Mouse (Mus musculus): ENCODE results near the gene Gm27029.
"Not testable (repeated sequence)": the region's sequence is repeated elsewhere in the genome, so short reads cannot be mapped to it uniquely, and the experiment has no call there.

The Gm27029 gene

GRCm38 (mm10) chr11:101424105-101424851, at the start of gene Gm27029:
Gm27029 (minus strand) TSS chr11:101424796.
- no peak for DNase-seq

GRCm38 (mm10) chr11:101474298-101474697, 49.7 kb upstream of the Gm27029 start:
- DNase-seq = no peak

GRCm38 (mm10) chr11:101473686-101474085, 49.1 kb upstream of the Gm27029 start:
- not testable (repeated sequence) for DNase-seq

- no peak for DNase-seq
These were observed 47.7 kb upstream of the Gm27029 start for GRCm38 (mm10) chr11:101472336-101472735.

- no peak for DNase-seq
These were observed 47.3 kb upstream of the Gm27029 start for GRCm38 (mm10) chr11:101471926-101472325.

- DNase-seq = no peak
These were observed 45.6 kb upstream of the Gm27029 start for GRCm38 (mm10) chr11:101470206-101470605.

GRCm38 (mm10) chr11:101469155-101469554, 44.6 kb upstream of the Gm27029 start:
- no peak for DNase-seq

- no peak for DNase-seq
These were observed 44.1 kb upstream of the Gm27029 start for GRCm38 (mm10) chr11:101468731-101469130.

- no peak for DNase-seq
These were observed 43.7 kb upstream of the Gm27029 start for GRCm38 (mm10) chr11:101468263-101468688.

- peak; percentile 77 to 83 for DNase-seq
These were observed 43.1 kb upstream of the Gm27029 start for GRCm38 (mm10) chr11:101467477-101468262.

GRCm38 (mm10) chr11:101466552-101466950, 42.0 kb upstream of the Gm27029 start:
- DNase-seq = not testable (repeated sequence)

GRCm38 (mm10) chr11:101465869-101466551, 41.4 kb upstream of the Gm27029 start, which contains the start of gene Vat1:
Vat1 (minus strand) TSS chr11:101466230.
- peak; percentile 55 to 60 for DNase-seq

- peak; percentile 35 to 63 for DNase-seq
These were observed 40.7 kb upstream of the Gm27029 start for GRCm38 (mm10) chr11:101465101-101465868.

GRCm38 (mm10) chr11:101464211-101465100, 39.9 kb upstream of the Gm27029 start, which contains the start of gene Rnd2:
Rnd2 (plus strand) TSS chr11:101464999.
- DNase-seq = peak; percentile 35 to 52

- no peak for DNase-seq
These were observed 38.2 kb upstream of the Gm27029 start for GRCm38 (mm10) chr11:101462583-101463440.

- DNase-seq = no peak
These were observed 37.5 kb upstream of the Gm27029 start for GRCm38 (mm10) chr11:101462141-101462540.

GRCm38 (mm10) chr11:101460321-101460720, 35.7 kb upstream of the Gm27029 start:
- DNase-seq = no peak

GRCm38 (mm10) chr11:101459716-101460115, 35.1 kb upstream of the Gm27029 start:
- no peak for DNase-seq

GRCm38 (mm10) chr11:101458217-101458616, 33.6 kb upstream of the Gm27029 start:
- DNase-seq = no peak

- DNase-seq = no peak
These were observed 33.0 kb upstream of the Gm27029 start for GRCm38 (mm10) chr11:101457631-101458030.
